Mouse (Mus musculus): ENCODE measurements around the gene Dnmt1. TPM values are rescaled to one million over a fixed set of nuclear protein-coding genes. Genes with fewer than 3 reads are reported as not detected.
A peak's percentile ranks its signal among the peaks of the same experiment; 100 is the strongest.

Gene Dnmt1
- polyA plus RNA-seq, 1 experiment from 2014 or later: 72.5 TPM

- peaks cover 51% of the 10 kb centered on the region for H3K4me1 ChIP-seq (replicated peaks)
- H3K4me3 ChIP-seq (replicated peaks): peak overlapping the region; percentile 97
- peak overlapping the region; percentile 96 for H3K27ac ChIP-seq
Measured at GRCm38 (mm10) chr9:20975431-20976215, 15.9 kb upstream of the Dnmt1 start.

GRCm38 (mm10) chr9:20973682-20974075, 14.0 kb upstream of the Dnmt1 start:
- Histone ChIP-seq H3K27ac (peak overlapping the region; percentile 86; the same call in 1 of the 2 replicates), H3K36me3 (0 out of 2 replicates have a peak, but pooled peaks cover 4% of the 10 kb centered on the region), H3K9me3 (no peaks in the 10 kb centered on the region), H3K4me2 (replicated peaks) (peak overlapping the region; percentile 91), H3K9ac (no peak overlapping the region), H3K27me3 (replicated peaks) (no peaks in the 10 kb centered on the region), H3K4me3 (replicated peaks) (peak overlapping the region; percentile 23), H3K4me1 (replicated peaks) (peaks cover 44% of the 10 kb centered on the region)
- no peak for ATAC-seq
- 57% methylated on average over 6 of the region's 6 CpGs for WGBS

More at GRCm38 (mm10) chr9:20975431-20976215, 15.9 kb upstream of the Dnmt1 start:
- Histone ChIP-seq H3K9me3 (no peaks in the 10 kb centered on the region), H3K27me3 (replicated peaks) (no peaks in the 10 kb centered on the region), H3K36me3 (no peaks in the 10 kb centered on the region), H3K4me2 (replicated peaks) (peak overlapping the region; percentile 91), H3K9ac (peak overlapping the region; percentile 97)
- ATAC-seq: peak; percentile 35
- under 1% methylated on average over 45 of the region's 45 CpGs for WGBS

GRCm38 (mm10) chr9:20973001-20973681, 13.5 kb upstream of the Dnmt1 start:
- WGBS: 69% methylated on average over 4 of the region's 4 CpGs
- H3K4me3 ChIP-seq (replicated peaks): peak overlapping the region; percentile 23

GRCm38 (mm10) chr9:20972141-20972992, 12.7 kb upstream of the Dnmt1 start:
- Histone ChIP-seq H3K4me2 (replicated peaks) (peak overlapping the region; percentile 91), H3K4me1 (replicated peaks) (peaks cover 40% of the 10 kb centered on the region), H3K9ac (peak overlapping the region; percentile 11), H3K36me3 (peaks cover 14% of the 10 kb centered on the region), H3K27ac (peak overlapping the region; percentile 86), H3K27me3 (replicated peaks) (no peaks in the 10 kb centered on the region), H3K9me3 (no peaks in the 10 kb centered on the region), H3K4me3 (replicated peaks) (peak overlapping the region; percentile 6)
- WGBS: 34% methylated on average over 28 of the region's 28 CpGs
- ATAC-seq: peak; percentile 31

More at GRCm38 (mm10) chr9:20973001-20973681, 13.5 kb upstream of the Dnmt1 start:
- Histone ChIP-seq H3K4me2 (replicated peaks) (peak overlapping the region; percentile 91), H3K9me3 (no peaks in the 10 kb centered on the region), H3K36me3 (peaks cover 6% of the 10 kb centered on the region; the same call in 1 of the 2 replicates), H3K27ac (peak overlapping the region; percentile 86), H3K9ac (peak overlapping the region; percentile 11; the same call in 1 of the 2 replicates), H3K27me3 (replicated peaks) (no peaks in the 10 kb centered on the region), H3K4me1 (replicated peaks) (peaks cover 40% of the 10 kb centered on the region)
- ATAC-seq: no peak

GRCm38 (mm10) chr9:20971751-20972140, 12.1 kb upstream of the Dnmt1 start:
- Histone ChIP-seq H3K27me3 (replicated peaks) (no peaks in the 10 kb centered on the region), H3K4me3 (replicated peaks) (peak overlapping the region; percentile 6; the same call in 1 of the 2 replicates), H3K4me1 (replicated peaks) (peaks cover 35% of the 10 kb centered on the region), H3K27ac (peak overlapping the region; percentile 86), H3K9me3 (no peaks in the 10 kb centered on the region), H3K36me3 (peaks cover 20% of the 10 kb centered on the region), H3K4me2 (replicated peaks) (peak overlapping the region; percentile 91), H3K9ac (no peak overlapping the region)
- 40% methylated on average over 7 of the region's 7 CpGs for WGBS
- peak; percentile 5 for ATAC-seq

- H3K4me1 ChIP-seq (replicated peaks): peaks cover 6% of the 10 kb centered on the region; the same call in 1 of the 2 replicates
- H3K36me3 ChIP-seq: peaks cover 29% of the 10 kb centered on the region
- no peak overlapping the region for H3K27ac ChIP-seq
- H3K4me2 ChIP-seq (replicated peaks): no peak overlapping the region
- no peak overlapping the region for H3K9ac ChIP-seq
- no peaks in the 10 kb centered on the region for H3K27me3 ChIP-seq (replicated peaks)
- no peak overlapping the region for H3K4me3 ChIP-seq (replicated peaks)
- WGBS: 83% methylated on average over 5 of the region's 5 CpGs
- no peaks in the 10 kb centered on the region for H3K9me3 ChIP-seq
- no peak for ATAC-seq
Measured at GRCm38 (mm10) chr9:20966747-20967146, 7.1 kb upstream of the Dnmt1 start.

GRCm38 (mm10) chr9:20966008-20966407, 6.3 kb upstream of the Dnmt1 start:
- WGBS: 83% methylated on average over 3 of the region's 3 CpGs
- Histone ChIP-seq H3K9me3 (no peaks in the 10 kb centered on the region), H3K4me3 (replicated peaks) (no peak overlapping the region), H3K36me3 (peaks cover 29% of the 10 kb centered on the region), H3K4me1 (replicated peaks) (no peaks in the 10 kb centered on the region), H3K4me2 (replicated peaks) (no peak overlapping the region), H3K9ac (no peak overlapping the region), H3K27me3 (replicated peaks) (no peaks in the 10 kb centered on the region), H3K27ac (no peak overlapping the region)
- no peak for ATAC-seq

- Histone ChIP-seq H3K9ac (no peak overlapping the region), H3K9me3 (no peaks in the 10 kb centered on the region), H3K36me3 (peaks cover 29% of the 10 kb centered on the region), H3K4me2 (replicated peaks) (no peak overlapping the region), H3K4me1 (replicated peaks) (no peaks in the 10 kb centered on the region), H3K4me3 (replicated peaks) (no peak overlapping the region), H3K27ac (no peak overlapping the region), H3K27me3 (replicated peaks) (no peaks in the 10 kb centered on the region)
- no peak for ATAC-seq
- 79% methylated on average over 4 of the region's 4 CpGs for WGBS
Measured at GRCm38 (mm10) chr9:20965606-20966005, 5.9 kb upstream of the Dnmt1 start.

GRCm38 (mm10) chr9:20961557-20961956, 1.9 kb upstream of the Dnmt1 start:
- no peak for ATAC-seq
- Histone ChIP-seq H3K9me3 (no peaks in the 10 kb centered on the region), H3K27me3 (replicated peaks) (no peaks in the 10 kb centered on the region), H3K27ac (no peak overlapping the region), H3K36me3 (peaks cover 7% of the 10 kb centered on the region; the same call in 1 of the 2 replicates), H3K4me1 (replicated peaks) (no peaks in the 10 kb centered on the region), H3K4me3 (replicated peaks) (no peak overlapping the region), H3K4me2 (replicated peaks) (no peak overlapping the region), H3K9ac (no peak overlapping the region)
- WGBS: 64% methylated on average over 9 of the region's 9 CpGs

GRCm38 (mm10) chr9:20956989-20957388, 2.7 kb downstream of the Dnmt1 start:
- no peaks in the 10 kb centered on the region for H3K27me3 ChIP-seq (replicated peaks)
- H3K4me1 ChIP-seq (replicated peaks): 0 out of 2 replicates have a peak, but pooled peaks cover 3% of the 10 kb centered on the region
- H3K4me3 ChIP-seq (replicated peaks): no peak overlapping the region
- no peak for ATAC-seq
- WGBS: 83% methylated on average over 3 of the region's 3 CpGs
- H3K9me3 ChIP-seq: no peaks in the 10 kb centered on the region
- H3K36me3 ChIP-seq: no peaks in the 10 kb centered on the region
- no peak overlapping the region for H3K4me2 ChIP-seq (replicated peaks)
- no peak overlapping the region for H3K9ac ChIP-seq
- H3K27ac ChIP-seq: no peak overlapping the region

- H3K27me3 ChIP-seq (replicated peaks): no peaks in the 10 kb centered on the region
- peak overlapping the region; percentile 96 for H3K4me3 ChIP-seq (replicated peaks)
- WGBS: under 1% methylated on average over 51 of the region's 51 CpGs
Measured at GRCm38 (mm10) chr9:20952520-20953227, 7.0 kb downstream of the Dnmt1 start.

More at GRCm38 (mm10) chr9:20952520-20953227, 7.0 kb downstream of the Dnmt1 start:
- Histone ChIP-seq H3K9me3 (no peaks in the 10 kb centered on the region), H3K4me1 (replicated peaks) (peaks cover 12% of the 10 kb centered on the region), H3K4me2 (replicated peaks) (peak overlapping the region; percentile 79), H3K36me3 (no peaks in the 10 kb centered on the region), H3K27ac (peak overlapping the region; percentile 96), H3K9ac (peak overlapping the region; percentile 91)
- peak; percentile 96 for ATAC-seq

Data from intestine, embryonic 15.5 days (tissue).